Mouse (Mus musculus) forebrain, embryonic 12.5 days (tissue): ENCODE data around the gene Selenof. TPM values are rescaled to one million over a fixed set of nuclear protein-coding genes. Genes with fewer than 3 reads are reported as not detected.

Experiments
- ATAC-seq: fragments of 200-750 bp; cut with Nextera tagmentation; 2 replicates; pipeline ENCODE4 v1.8.0; 2017; ENCODE audit warnings: moderate TSS enrichment; ENCODE audit not compliant: low FRiP score
- H3K27ac ChIP-seq: fragments of 300-500 bp; sonication (generic); 2 replicates; pipeline ENCODE4 v1.5.1; 2016; ENCODE audit warnings: mild to moderate bottlenecking
- H3K27me3 ChIP-seq: fragments of 300-500 bp; sonication (generic); 2 replicates; pipeline ENCODE4 v1.6.1; 2016; ENCODE audit warnings: mild to moderate bottlenecking
- H3K36me3 ChIP-seq: fragments of 300-500 bp; sonication (generic); replicated peaks from 2 replicates; pipeline ENCODE4 v1.6.1; 2016; ENCODE audit warnings: mild to moderate bottlenecking
- H3K4me1 ChIP-seq: fragments of 300-500 bp; sonication (generic); 2 replicates; pipeline ENCODE4 v1.6.1; 2016
- H3K4me2 ChIP-seq: fragments of 300-500 bp; sonication (generic); 2 replicates; pipeline ENCODE4 v1.6.1; 2016; ENCODE audit warnings: mild to moderate bottlenecking, moderate library complexity
- H3K4me3 ChIP-seq: fragments of 300-500 bp; sonication (generic); replicated peaks from 2 replicates; pipeline ENCODE4 v1.5.1; 2016; ENCODE audit warnings: mild to moderate bottlenecking
- H3K9ac ChIP-seq: fragments of 300-500 bp; sonication (generic); 2 replicates; pipeline ENCODE4 v1.6.1; 2016; ENCODE audit warnings: mild to moderate bottlenecking
- H3K9me3 ChIP-seq: fragments of 300-500 bp; sonication (generic); 2 replicates; pipeline ENCODE4 v1.6.1; 2016
- WGBS: fragments of 180-500 bp; shearing (Covaris S2); methylation state at CpG from one replicate; pipeline ENCODE4 v1.1.7; 2016; 5-methylcytosine and 5-hydroxymethylcytosine counted together
- polyA plus RNA-seq: library from polyadenylated mRNA; unstranded; fragments of >200 nt; fragmentation: Nextera tagmentation; extraction: Ambion mirVana; gene quantifications from 2 replicates; pipeline ENCODE4 v1.2.1, GENCODE M21; 2016

Selenof gene
- polyA plus RNA-seq, 1 experiment from 2014 or later: 480 TPM

- Histone ChIP-seq H3K4me3 (peak overlapping the region; percentile 87), H3K4me2 (peak overlapping the region; percentile 84), H3K27me3 (no peaks in the 10 kb centered on the region), H3K9ac (peak overlapping the region; percentile 91), H3K36me3 (peaks cover 13% of the 10 kb centered on the region; the same call in 1 of the 2 replicates), H3K9me3 (no peaks in the 10 kb centered on the region), H3K4me1 (peaks cover 33% of the 10 kb centered on the region), H3K27ac (peak overlapping the region; percentile 96)
- 0% methylated on average over 34 of the region's 47 CpGs for WGBS
- peak; percentile 39 for ATAC-seq
These were observed 618 bp upstream of the Selenof start for GRCm38 (mm10) chr3:144569401-144569971.

DNA sequence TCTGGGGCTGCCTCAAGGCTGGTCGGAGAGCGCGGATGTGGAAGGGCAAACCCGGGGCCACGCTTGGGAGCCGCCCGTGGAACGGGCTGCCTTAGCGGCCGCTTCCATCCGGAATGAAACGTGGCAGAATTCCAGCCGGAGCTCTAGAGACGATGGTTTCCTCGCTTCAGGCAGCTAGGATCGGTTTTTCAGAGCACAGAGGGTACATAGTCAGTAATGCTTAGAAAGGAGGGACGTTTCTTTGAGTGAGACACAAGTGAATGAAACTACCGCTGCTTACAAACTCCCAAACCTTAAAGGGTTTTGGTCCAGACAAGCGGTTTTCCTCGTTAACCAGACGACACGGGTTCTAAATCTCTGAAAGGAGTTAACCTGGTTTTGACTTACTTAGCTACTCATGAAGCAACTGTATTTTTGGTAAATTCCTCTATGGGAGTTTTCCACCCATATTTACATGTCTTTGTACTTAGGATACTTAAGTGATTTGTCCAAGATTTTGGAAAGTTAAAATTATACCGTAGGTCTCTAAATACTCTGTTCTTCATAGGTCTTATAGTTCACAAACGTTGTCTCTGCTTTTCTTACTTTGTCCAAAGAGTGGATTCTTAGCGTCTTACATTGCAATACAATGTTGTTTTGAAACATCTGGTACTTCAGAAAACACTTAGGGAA, 848 bp downstream of the Selenof start:
- Histone ChIP-seq H3K4me3 (peak overlapping the region; percentile 87), H3K9ac (peak overlapping the region; percentile 94)
- ATAC-seq: no peak

DNA sequence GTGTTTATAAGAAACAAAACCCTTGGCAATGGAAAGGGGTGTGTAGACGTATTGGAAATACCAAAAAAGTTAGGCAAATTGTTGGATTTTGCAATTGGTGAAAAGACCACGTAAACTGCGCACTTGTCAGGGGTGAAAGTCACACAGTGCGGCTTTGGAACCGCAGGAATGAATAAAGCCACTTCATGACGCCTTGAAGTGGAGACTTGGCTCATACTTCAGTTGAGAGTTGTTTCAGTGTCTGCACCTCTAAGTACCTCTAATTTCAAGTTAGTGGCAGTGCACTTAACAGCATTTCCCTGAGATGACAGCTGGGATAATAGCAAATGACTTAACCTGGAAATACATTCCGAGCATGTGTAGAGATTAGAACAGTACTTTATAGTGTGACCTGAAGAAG, 4.2 kb downstream of the Selenof start:
- Histone ChIP-seq H3K4me3 (no peak overlapping the region), H3K36me3 (peaks cover 37% of the 10 kb centered on the region), H3K9ac (no peak overlapping the region), H3K4me2 (no peak overlapping the region), H3K9me3 (no peaks in the 10 kb centered on the region), H3K4me1 (peaks cover 16% of the 10 kb centered on the region), H3K27ac (no peak overlapping the region), H3K27me3 (no peaks in the 10 kb centered on the region)
- WGBS: 83% methylated on average over 7 of the region's 7 CpGs
- ATAC-seq: no peak

More for the DNA sequence above, 848 bp downstream of the Selenof start:
- peaks cover 19% of the 10 kb centered on the region; the same call in 1 of the 2 replicates for H3K36me3 ChIP-seq
- no peaks in the 10 kb centered on the region for H3K27me3 ChIP-seq
- H3K4me1 ChIP-seq: peaks cover 33% of the 10 kb centered on the region
- peak overlapping the region; percentile 95 for H3K27ac ChIP-seq
- under 1% methylated on average over 25 of the region's 25 CpGs for WGBS
- no peaks in the 10 kb centered on the region for H3K9me3 ChIP-seq
- peak overlapping the region; percentile 51 for H3K4me2 ChIP-seq

DNA sequence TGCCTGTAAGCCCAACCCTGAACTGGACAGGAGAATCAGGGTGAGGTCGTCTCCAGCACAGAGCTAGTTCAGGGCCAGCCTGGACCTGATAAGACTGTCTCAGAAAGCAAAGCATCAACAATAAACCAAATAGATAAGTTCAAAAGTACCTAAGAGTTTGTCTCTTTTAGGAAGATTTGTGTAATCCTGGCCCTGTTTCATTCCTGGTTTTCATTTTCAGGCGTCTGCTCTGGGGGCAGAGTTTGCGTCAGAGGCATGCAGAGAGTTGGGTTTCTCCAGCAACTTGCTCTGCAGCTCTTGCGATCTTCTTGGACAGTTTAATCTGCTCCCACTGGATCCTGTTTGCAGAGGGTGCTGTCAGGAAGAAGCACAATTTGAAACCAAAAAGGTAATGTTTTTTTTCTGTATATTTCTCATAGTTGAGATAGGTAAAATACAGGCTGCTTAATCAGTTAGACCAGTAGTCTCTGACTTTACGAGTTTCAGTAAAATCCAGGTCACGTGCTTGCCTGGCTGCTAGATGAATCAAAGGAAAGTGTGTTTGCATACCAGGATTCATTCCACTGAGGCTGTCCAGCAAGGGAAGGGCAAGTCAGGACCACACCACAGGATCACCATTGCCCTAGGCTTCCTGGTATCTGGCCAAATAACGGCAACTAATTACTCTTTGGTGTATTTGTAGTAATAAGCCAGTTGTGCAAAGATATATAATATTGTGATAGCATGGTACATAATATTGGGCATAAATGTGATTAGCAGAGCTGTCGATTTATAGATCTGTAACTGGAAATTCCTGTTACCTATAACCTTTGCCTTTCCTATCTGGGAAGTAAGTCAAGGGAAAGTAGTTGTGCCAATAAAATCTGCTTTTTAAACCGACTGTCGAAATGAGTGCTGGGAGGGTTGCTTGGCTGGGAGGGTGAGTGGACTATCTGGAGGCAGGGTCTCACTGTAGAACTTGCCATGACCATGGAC, 7.5 kb downstream of the Selenof start:
- no peak for ATAC-seq
- Histone ChIP-seq H3K27ac (no peak overlapping the region), H3K4me2 (no peak overlapping the region), H3K9ac (no peak overlapping the region), H3K9me3 (no peaks in the 10 kb centered on the region), H3K4me1 (peaks cover 7% of the 10 kb centered on the region), H3K36me3 (peaks cover 56% of the 10 kb centered on the region), H3K4me3 (no peak overlapping the region), H3K27me3 (no peaks in the 10 kb centered on the region)
- WGBS: 91% methylated on average over 10 of the region's 10 CpGs

DNA sequence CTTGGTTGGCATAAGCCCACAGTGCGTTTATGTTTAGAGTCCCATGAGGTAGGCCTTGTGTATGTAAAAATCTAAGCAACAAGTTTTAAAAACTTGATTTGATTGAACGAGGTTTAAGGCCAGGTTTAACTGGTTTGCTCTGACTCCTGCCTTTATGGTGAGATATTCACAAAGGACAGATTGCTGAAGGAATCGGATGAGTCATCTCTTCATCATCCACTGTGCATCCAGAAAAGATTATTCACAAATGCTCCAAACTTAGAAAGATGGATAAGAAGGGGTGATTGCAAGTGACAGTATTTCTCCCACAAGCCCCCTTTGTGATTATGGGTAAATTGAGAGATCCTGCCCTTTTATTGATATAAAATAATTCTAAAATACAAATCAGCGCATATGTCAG, 8.8 kb downstream of the Selenof start:
- Histone ChIP-seq H3K9me3 (no peaks in the 10 kb centered on the region), H3K4me1 (peaks cover 3% of the 10 kb centered on the region; the same call in 1 of the 2 replicates), H3K4me2 (no peak overlapping the region), H3K36me3 (peaks cover 54% of the 10 kb centered on the region), H3K9ac (no peak overlapping the region), H3K27ac (no peak overlapping the region), H3K4me3 (no peak overlapping the region), H3K27me3 (no peaks in the 10 kb centered on the region)
- WGBS: 95% methylated on average over 4 of the region's 4 CpGs
- ATAC-seq: no peak

- Histone ChIP-seq H3K4me3 (no peak overlapping the region), H3K27ac (no peak overlapping the region), H3K36me3 (peaks cover 46% of the 10 kb centered on the region), H3K9me3 (no peaks in the 10 kb centered on the region), H3K4me2 (no peak overlapping the region), H3K27me3 (no peaks in the 10 kb centered on the region), H3K4me1 (0 out of 2 replicates have a peak, but pooled peaks cover 3% of the 10 kb centered on the region), H3K9ac (no peak overlapping the region)
- ATAC-seq: no peak
- WGBS: 89% methylated on average over 5 of the region's 5 CpGs
These were observed 9.7 kb downstream of the Selenof start for GRCm38 (mm10) chr3:144579796-144580195.

DNA sequence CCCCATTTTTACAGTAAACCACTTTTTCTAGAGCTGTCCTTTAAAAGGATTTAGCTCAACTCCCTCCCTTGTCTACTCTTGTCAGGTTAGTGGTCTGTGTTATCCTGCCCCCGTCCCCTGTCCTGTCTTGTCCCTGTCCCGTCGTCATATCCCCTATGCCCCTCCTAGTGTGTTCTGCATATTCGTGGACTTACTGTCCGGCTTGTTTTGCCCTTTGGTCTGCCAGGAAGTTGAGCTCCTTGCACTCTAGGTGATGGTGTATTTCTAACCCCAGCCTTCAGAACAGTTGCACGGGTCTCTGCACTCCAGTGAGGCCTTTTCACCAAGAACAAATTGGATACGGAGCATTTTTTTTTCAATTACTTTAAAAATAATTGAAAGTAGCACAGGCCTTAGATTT, 10.2 kb downstream of the Selenof start:
- Histone ChIP-seq H3K9ac (no peak overlapping the region), H3K4me1 (0 out of 2 replicates have a peak, but pooled peaks cover 3% of the 10 kb centered on the region), H3K4me3 (no peak overlapping the region), H3K36me3 (peaks cover 45% of the 10 kb centered on the region), H3K27me3 (no peaks in the 10 kb centered on the region), H3K9me3 (no peaks in the 10 kb centered on the region), H3K27ac (no peak overlapping the region), H3K4me2 (no peak overlapping the region)
- no peak for ATAC-seq
- WGBS: 92% methylated on average over 7 of the region's 7 CpGs

DNA sequence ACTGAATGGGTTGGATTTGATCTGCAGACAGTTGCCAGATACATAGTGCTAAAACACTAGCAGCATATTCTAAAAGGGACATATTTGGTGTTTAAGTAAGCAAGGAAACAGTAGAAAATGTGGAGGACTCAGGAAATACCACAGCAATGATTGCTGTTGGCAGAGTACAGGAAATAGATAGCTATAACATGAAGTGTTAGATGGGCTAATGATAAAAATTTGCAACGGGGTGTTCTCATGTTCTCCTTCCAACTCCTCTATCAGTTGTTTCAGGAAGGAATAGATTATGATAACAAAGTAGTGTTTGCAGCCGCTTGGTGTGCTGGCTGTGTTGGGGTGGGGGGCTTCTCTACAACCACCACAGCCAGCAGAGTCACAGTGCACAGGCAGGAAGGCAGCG, 11.7 kb downstream of the Selenof start:
- no peak overlapping the region for H3K4me3 ChIP-seq
- no peak overlapping the region for H3K4me2 ChIP-seq
- no peak for ATAC-seq
- no peak overlapping the region for H3K9ac ChIP-seq
- H3K36me3 ChIP-seq: peaks cover 53% of the 10 kb centered on the region
- no peak overlapping the region for H3K27ac ChIP-seq
- 0 out of 2 replicates have a peak, but pooled peaks cover 3% of the 10 kb centered on the region for H3K4me1 ChIP-seq
- 94% methylated on average over 3 of the region's 3 CpGs for WGBS
- no peaks in the 10 kb centered on the region for H3K9me3 ChIP-seq
- no peaks in the 10 kb centered on the region for H3K27me3 ChIP-seq

DNA sequence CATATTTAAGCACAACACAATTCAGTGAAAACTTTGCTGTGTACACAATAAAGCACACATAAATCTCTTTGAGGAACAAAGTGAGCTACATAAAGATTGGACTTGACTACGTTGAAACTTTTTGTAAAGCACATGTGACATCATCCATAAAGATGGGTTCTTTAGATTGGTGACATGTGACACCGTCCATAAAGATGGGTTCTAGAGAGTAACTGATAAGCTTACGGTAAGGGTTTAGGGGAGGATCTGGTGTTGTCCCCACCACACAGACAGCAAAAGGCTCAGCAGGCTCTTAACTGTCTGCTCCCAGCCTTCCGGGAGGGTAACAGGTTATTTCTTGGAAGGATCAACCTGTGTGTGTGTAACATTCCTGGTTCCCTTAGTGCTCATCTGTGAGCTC, 12.2 kb downstream of the Selenof start:
- H3K27me3 ChIP-seq: no peaks in the 10 kb centered on the region
- no peak for ATAC-seq
- H3K4me3 ChIP-seq: no peak overlapping the region
- no peak overlapping the region for H3K4me2 ChIP-seq
- no peak overlapping the region for H3K9ac ChIP-seq
- H3K36me3 ChIP-seq: peaks cover 57% of the 10 kb centered on the region
- H3K9me3 ChIP-seq: no peaks in the 10 kb centered on the region
- 0 out of 2 replicates have a peak, but pooled peaks cover 3% of the 10 kb centered on the region for H3K4me1 ChIP-seq
- WGBS: 94% methylated on average over 4 of the region's 4 CpGs
- no peak overlapping the region for H3K27ac ChIP-seq

DNA sequence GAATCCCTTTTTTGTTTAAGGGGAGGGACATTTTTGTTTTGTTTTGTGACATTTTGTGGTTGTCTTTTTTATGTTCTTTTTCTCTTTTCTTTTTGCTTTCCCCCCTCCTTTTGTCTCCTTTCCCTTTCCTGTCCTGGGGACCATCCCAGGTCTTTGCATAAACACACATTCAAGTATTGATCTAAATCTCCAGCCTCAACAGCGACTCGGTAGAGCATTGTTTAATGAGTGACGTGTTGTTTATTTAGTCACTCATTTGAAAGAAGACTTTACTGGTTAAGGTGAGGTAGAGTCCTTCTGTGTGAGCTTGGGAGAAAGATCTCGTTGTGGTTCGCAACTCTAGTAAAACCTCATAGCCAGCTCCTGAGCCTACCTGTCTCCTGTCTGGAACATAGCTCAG, 13.7 kb downstream of the Selenof start:
- no peaks in the 10 kb centered on the region for H3K9me3 ChIP-seq
- H3K9ac ChIP-seq: no peak overlapping the region
- H3K27me3 ChIP-seq: no peaks in the 10 kb centered on the region
- H3K27ac ChIP-seq: no peak overlapping the region
- 66% methylated on average over 5 of the region's 5 CpGs for WGBS
- no peak for ATAC-seq
- H3K4me2 ChIP-seq: no peak overlapping the region
- H3K4me3 ChIP-seq: no peak overlapping the region
- peaks cover 53% of the 10 kb centered on the region for H3K36me3 ChIP-seq
- H3K4me1 ChIP-seq: 0 out of 2 replicates have a peak, but pooled peaks cover 3% of the 10 kb centered on the region

- Histone ChIP-seq H3K9ac (no peak overlapping the region), H3K4me1 (0 out of 2 replicates have a peak, but pooled peaks cover 6% of the 10 kb centered on the region), H3K4me3 (no peak overlapping the region), H3K9me3 (no peaks in the 10 kb centered on the region), H3K4me2 (no peak overlapping the region), H3K27me3 (no peaks in the 10 kb centered on the region), H3K36me3 (peaks cover 42% of the 10 kb centered on the region), H3K27ac (no peak overlapping the region)
- no peak for ATAC-seq
- 89% methylated on average over 6 of the region's 6 CpGs for WGBS
These were observed 14.9 kb downstream of the Selenof start for GRCm38 (mm10) chr3:144584789-144585553.
